Mouse (Mus musculus): ENCODE measurements around the gene Kifap3. TPM values are rescaled to one million over a fixed set of nuclear protein-coding genes. Genes with fewer than 3 reads are reported as not detected.
A peak's percentile ranks its signal among the peaks of the same experiment; 100 is the strongest.
"Not testable (repeated sequence)": the region's sequence is repeated elsewhere in the genome, so short reads cannot be mapped to it uniquely, and the experiment has no call there.

Gene Kifap3
- polyA plus RNA-seq, 1 experiment: 8.0 TPM

DNA sequence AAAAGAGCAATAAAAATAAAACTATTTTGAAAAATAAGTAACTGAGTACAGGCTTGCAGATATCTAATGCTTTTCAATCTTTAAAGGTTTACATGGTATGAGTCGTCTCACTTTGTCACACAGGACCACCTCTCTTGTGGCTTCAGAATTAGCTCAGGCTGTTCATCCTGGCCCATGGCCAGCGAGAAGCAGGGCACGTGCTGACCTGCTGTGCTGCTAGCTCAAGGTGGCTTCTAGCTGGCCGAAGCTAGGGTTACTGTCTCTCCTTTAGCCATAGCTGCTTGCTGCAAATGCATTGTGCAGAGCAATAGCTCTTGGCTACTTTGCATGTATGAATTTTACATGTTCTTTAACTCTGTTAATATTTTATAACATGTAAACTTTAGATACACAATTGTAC lies 42.0 kb downstream of the Kifap3 start:
- TF ChIP-seq POLR2A (IDR thresholded peaks at IDR 0.05; ENCODE audit: low read depth, low read length): no peak
- TF ChIP-seq CTCF (conservative IDR thresholded peaks at IDR 0.05; ENCODE audit: insufficient read depth, insufficient read length, low read depth, low read length): no peak
- Histone ChIP-seq H3K27ac (ENCODE audit: insufficient read depth, low read depth, low read length) (no peak overlapping the region), H3K4me3 (ENCODE audit: insufficient read depth, low read depth, low read length) (no peak overlapping the region), H3K27me3 (replicated peaks; ENCODE audit: control insufficient read depth, insufficient read depth, low read length) (no peaks in the 10 kb centered on the region), H3K4me1 (ENCODE audit: control insufficient read depth, insufficient read depth, low read length) (no peaks in the 10 kb centered on the region), H3K36me3 (ENCODE audit: control insufficient read depth, insufficient read depth, low read length) (no peaks in the 10 kb centered on the region)
- DNase-seq: no peak
- 60% methylated on average over 4 of the region's 4 CpGs for WGBS

DNA sequence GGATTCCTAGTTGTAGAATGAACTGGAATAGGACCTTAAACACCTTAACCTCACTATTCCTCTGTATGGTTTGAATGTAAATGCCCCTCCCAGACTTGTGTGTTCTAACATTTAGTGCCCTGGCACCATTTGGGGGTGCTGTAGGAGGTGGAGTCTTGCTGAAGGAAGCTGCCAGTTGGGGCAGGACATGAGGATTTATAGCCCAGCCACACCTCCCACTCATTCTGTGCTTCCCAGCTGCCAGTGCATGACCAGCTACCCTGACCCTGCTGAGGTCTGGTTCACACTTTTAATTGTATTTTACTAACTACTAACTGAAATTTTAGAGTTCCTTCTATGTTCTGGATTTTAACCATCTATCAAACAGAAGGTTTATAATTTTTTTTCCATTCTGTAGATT lies 50.1 kb downstream of the Kifap3 start:
- Histone ChIP-seq H3K27me3 (replicated peaks; ENCODE audit: control insufficient read depth, insufficient read depth, low read length) (no peaks in the 10 kb centered on the region), H3K27ac (ENCODE audit: insufficient read depth, low read depth, low read length) (no peak overlapping the region), H3K4me3 (ENCODE audit: insufficient read depth, low read depth, low read length) (no peak overlapping the region), H3K4me1 (ENCODE audit: control insufficient read depth, insufficient read depth, low read length) (no peaks in the 10 kb centered on the region), H3K36me3 (ENCODE audit: control insufficient read depth, insufficient read depth, low read length) (no peaks in the 10 kb centered on the region)
- DNase-seq: no peak
- TF ChIP-seq POLR2A (IDR thresholded peaks at IDR 0.05; ENCODE audit: low read depth, low read length) (no peak), CTCF (conservative IDR thresholded peaks at IDR 0.05; ENCODE audit: insufficient read depth, insufficient read length, low read depth, low read length) (no peak)

DNA sequence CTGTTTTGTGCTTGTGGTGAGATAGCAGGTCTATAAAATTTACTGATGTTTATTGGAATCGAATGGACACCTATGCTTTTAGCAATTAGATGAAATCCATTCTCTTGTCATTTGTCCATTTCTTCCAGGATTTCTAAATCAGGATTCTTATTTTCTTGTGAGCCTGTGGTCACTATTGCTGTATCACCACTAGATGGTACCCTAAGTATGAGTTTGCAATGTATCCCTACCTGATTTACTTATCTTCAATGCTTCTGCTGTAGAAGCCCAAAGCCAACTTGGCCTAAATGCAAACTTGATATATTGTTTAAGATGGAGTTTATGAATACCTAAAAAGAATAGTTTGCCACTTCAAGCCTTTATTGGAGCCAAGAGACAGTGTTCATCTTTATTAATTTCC lies 54.7 kb downstream of the Kifap3 start:
- H3K27me3 ChIP-seq (replicated peaks; ENCODE audit: control insufficient read depth, insufficient read depth, low read length): no peaks in the 10 kb centered on the region
- no peaks in the 10 kb centered on the region for H3K36me3 ChIP-seq (ENCODE audit: control insufficient read depth, insufficient read depth, low read length)
- no peak overlapping the region for H3K4me3 ChIP-seq (ENCODE audit: insufficient read depth, low read depth, low read length)
- WGBS: 64% methylated on average over 1 of the region's 1 CpGs
- TF ChIP-seq CTCF (conservative IDR thresholded peaks at IDR 0.05; ENCODE audit: insufficient read depth, insufficient read length, low read depth, low read length) (0 out of 2 replicates have a peak, but pooled peaks have one; percentile 5), POLR2A (IDR thresholded peaks at IDR 0.05; ENCODE audit: low read depth, low read length) (no peak)
- H3K4me1 ChIP-seq (ENCODE audit: control insufficient read depth, insufficient read depth, low read length): no peaks in the 10 kb centered on the region
- peak; percentile 9 for DNase-seq
- no peak overlapping the region for H3K27ac ChIP-seq (ENCODE audit: insufficient read depth, low read depth, low read length)

DNA sequence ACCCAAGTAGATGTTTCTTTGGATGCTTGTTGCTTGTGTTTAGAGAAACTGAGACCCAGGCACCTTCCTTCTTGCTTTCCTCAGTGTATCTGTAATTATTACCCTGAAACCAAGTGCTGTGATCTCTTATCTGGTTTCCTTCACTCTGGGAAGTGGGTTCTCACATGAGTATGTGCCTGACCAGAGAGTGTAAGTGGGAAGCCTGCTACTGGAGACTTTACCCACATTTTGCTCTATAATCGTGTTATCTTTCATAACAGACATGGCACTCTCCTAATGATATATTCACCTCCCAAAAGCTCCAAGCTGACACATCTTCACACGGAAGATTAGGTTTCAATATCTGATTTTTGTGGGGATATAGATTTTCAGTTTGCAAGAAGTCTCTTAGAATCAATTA lies 55.7 kb downstream of the Kifap3 start:
- 84% methylated on average over 2 of the region's 2 CpGs for WGBS
- no peaks in the 10 kb centered on the region for H3K27me3 ChIP-seq (replicated peaks; ENCODE audit: control insufficient read depth, insufficient read depth, low read length)

DNA sequence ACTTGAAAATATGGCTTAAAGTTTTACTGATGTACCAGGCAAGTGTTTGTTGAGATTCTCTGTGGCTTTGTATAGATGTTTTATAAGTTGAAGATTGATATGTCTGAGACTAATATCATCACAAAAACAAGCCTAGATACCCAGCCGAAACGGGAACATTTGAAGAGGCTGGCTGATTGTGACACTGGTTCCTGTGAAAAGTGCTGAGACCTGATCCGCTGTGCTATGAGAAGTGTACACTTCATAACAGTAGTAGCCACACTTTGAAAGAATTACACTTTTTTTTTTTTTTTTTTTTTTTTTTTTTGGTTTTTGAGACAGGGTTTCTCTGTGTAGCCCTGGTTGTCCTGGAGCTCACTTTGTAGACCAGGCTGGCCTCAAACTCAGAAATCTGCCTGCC lies 59.1 kb downstream of the Kifap3 start:
- not testable (repeated sequence) for H3K4me1 ChIP-seq (ENCODE audit: control insufficient read depth, insufficient read depth, low read length); H3K27ac ChIP-seq (ENCODE audit: insufficient read depth, low read depth, low read length); DNase-seq; H3K4me3 ChIP-seq (ENCODE audit: insufficient read depth, low read depth, low read length); H3K27me3 ChIP-seq (replicated peaks; ENCODE audit: control insufficient read depth, insufficient read depth, low read length); H3K36me3 ChIP-seq (ENCODE audit: control insufficient read depth, insufficient read depth, low read length)
- WGBS: 93% methylated on average over 3 of the region's 3 CpGs

More for the DNA sequence above, 55.7 kb downstream of the Kifap3 start:
- H3K4me3 ChIP-seq (ENCODE audit: insufficient read depth, low read depth, low read length): no peak overlapping the region
- no peak overlapping the region for H3K27ac ChIP-seq (ENCODE audit: insufficient read depth, low read depth, low read length)
- TF ChIP-seq CTCF (conservative IDR thresholded peaks at IDR 0.05; ENCODE audit: insufficient read depth, insufficient read length, low read depth, low read length): no peak
- no peak for TF ChIP-seq POLR2A (IDR thresholded peaks at IDR 0.05; ENCODE audit: low read depth, low read length)
- H3K4me1 ChIP-seq (ENCODE audit: control insufficient read depth, insufficient read depth, low read length): no peaks in the 10 kb centered on the region
- H3K36me3 ChIP-seq (ENCODE audit: control insufficient read depth, insufficient read depth, low read length): no peaks in the 10 kb centered on the region
- DNase-seq: no peak

DNA sequence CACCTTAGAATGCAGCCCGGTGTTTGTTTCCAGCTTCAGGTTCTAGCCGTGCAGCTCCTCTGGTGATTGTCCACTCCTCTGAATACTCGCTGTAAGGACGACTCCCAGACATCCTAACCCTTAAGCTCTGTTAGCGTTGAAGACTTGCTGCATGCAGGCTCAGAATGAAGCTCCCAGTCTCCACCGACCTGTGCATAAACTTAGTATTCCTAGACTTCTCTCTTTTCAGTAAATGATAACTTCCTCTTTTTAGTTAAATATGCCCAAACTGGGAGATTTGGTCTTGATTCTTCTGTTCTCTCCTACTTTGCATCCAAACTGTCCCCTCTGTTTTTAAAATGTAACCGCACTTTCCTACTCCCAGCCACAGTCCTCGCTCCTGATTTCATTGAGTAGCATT lies 61.2 kb downstream of the Kifap3 start:
- H3K27ac ChIP-seq (ENCODE audit: insufficient read depth, low read depth, low read length): no peak overlapping the region
- H3K4me3 ChIP-seq (ENCODE audit: insufficient read depth, low read depth, low read length): no peak overlapping the region
- WGBS: 91% methylated on average over 8 of the region's 8 CpGs
- H3K4me1 ChIP-seq (ENCODE audit: control insufficient read depth, insufficient read depth, low read length): no peaks in the 10 kb centered on the region
- TF ChIP-seq POLR2A (IDR thresholded peaks at IDR 0.05; ENCODE audit: low read depth, low read length) (no peak), CTCF (conservative IDR thresholded peaks at IDR 0.05; ENCODE audit: insufficient read depth, insufficient read length, low read depth, low read length) (no peak)
- no peaks in the 10 kb centered on the region for H3K36me3 ChIP-seq (ENCODE audit: control insufficient read depth, insufficient read depth, low read length)
- DNase-seq: no peak
- H3K27me3 ChIP-seq (replicated peaks; ENCODE audit: control insufficient read depth, insufficient read depth, low read length): no peaks in the 10 kb centered on the region

DNA sequence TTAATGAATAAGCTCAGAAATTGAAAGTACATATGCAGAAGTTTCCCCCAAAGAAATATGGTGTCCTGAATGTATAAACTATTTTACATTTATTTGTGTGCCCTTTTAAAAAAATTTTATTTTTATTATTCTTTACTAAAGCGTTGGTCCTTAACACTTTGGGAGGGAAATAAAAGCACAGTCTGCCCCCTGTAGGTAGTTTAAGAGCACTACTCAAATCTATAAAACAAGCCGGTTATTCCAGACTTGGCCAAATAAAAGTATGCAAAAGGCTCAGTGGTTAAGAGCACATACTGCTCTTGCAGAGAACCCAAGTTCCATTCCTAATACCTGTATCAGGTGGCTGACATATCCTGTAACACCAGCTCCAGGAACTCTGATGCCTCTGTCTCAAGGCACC lies 62.9 kb downstream of the Kifap3 start:
- no peak overlapping the region for H3K27ac ChIP-seq (ENCODE audit: insufficient read depth, low read depth, low read length)
- no peak for TF ChIP-seq POLR2A (IDR thresholded peaks at IDR 0.05; ENCODE audit: low read depth, low read length)
- no peak for TF ChIP-seq CTCF (conservative IDR thresholded peaks at IDR 0.05; ENCODE audit: insufficient read depth, insufficient read length, low read depth, low read length)
- no peak for DNase-seq
- H3K4me3 ChIP-seq (ENCODE audit: insufficient read depth, low read depth, low read length): no peak overlapping the region
- no peaks in the 10 kb centered on the region for H3K27me3 ChIP-seq (replicated peaks; ENCODE audit: control insufficient read depth, insufficient read depth, low read length)
- H3K4me1 ChIP-seq (ENCODE audit: control insufficient read depth, insufficient read depth, low read length): no peaks in the 10 kb centered on the region
- no peaks in the 10 kb centered on the region for H3K36me3 ChIP-seq (ENCODE audit: control insufficient read depth, insufficient read depth, low read length)
- WGBS: 54% methylated on average over 2 of the region's 2 CpGs

DNA sequence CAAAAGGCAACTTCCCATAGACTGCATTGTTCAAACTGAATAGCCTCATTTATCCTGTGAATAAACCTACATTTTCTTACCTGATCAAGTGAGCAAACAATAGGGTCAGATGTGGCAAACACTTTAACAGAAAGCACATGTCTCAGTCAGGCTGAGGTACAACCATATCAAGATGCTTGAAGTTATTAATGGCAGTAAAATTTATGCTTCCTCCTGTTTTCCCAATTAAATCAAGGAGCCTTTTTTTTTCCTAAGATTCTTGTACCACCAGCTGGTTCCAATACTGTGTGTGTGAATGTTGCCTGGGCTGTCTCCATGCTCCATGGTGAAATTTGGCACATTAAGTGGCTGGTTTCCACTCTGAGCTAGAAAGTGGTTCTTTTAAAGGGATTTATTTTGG lies 64.5 kb downstream of the Kifap3 start:
- DNase-seq: no peak
- no peaks in the 10 kb centered on the region for H3K27me3 ChIP-seq (replicated peaks; ENCODE audit: control insufficient read depth, insufficient read depth, low read length)
- TF ChIP-seq CTCF (conservative IDR thresholded peaks at IDR 0.05; ENCODE audit: insufficient read depth, insufficient read length, low read depth, low read length): no peak
- no peak for TF ChIP-seq POLR2A (IDR thresholded peaks at IDR 0.05; ENCODE audit: low read depth, low read length)

More for the DNA sequence above, 64.5 kb downstream of the Kifap3 start:
- Histone ChIP-seq H3K27ac (ENCODE audit: insufficient read depth, low read depth, low read length) (no peak overlapping the region), H3K4me3 (ENCODE audit: insufficient read depth, low read depth, low read length) (no peak overlapping the region), H3K4me1 (ENCODE audit: control insufficient read depth, insufficient read depth, low read length) (no peaks in the 10 kb centered on the region), H3K36me3 (ENCODE audit: control insufficient read depth, insufficient read depth, low read length) (no peaks in the 10 kb centered on the region)

Measured in kidney, adult 2 months (tissue).